Mouse (Mus musculus): Measurements from ENCODE around the gene Scube2. TPM values are rescaled to one million over a fixed set of nuclear protein-coding genes. Genes with fewer than 3 reads are reported as not detected.

The Scube2 gene
- polyA plus RNA-seq, 1 experiment, result not detected

DNA sequence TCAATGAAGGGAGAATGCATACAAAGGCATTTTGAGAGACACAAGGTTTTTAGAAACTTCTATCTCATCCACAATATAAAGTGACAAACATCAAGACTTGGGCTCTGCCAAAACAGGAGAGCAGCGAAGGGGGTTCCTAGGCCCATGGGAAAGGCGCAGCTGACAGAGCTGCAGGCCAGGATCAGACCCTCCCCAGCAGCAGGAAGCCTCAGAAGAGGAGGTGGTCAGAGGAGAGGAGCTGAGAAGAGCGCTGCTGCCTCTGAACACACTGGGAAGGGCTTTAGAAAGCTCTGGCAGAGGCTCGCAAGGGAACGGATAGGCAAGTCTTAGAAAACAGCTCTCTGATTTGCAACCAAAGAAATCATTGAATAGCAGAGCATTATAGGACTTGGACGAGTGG is 24.4 kb downstream of the Scube2 start:
- no peak for TF ChIP-seq CTCF (IDR thresholded peaks at IDR 0.05; ENCODE audit: low read depth, low read length)
- no peak for TF ChIP-seq POLR2A (IDR thresholded peaks at IDR 0.05; ENCODE audit: borderline replicate concordance, low read depth, low read length)
- Histone ChIP-seq H3K4me3 (ENCODE audit: insufficient read depth, low read length) (no peak overlapping the region), H3K27ac (ENCODE audit: insufficient read depth, low read depth, low read length) (no peak overlapping the region), H3K4me1 (ENCODE audit: control insufficient read depth, insufficient read depth, low read length) (peaks cover 5% of the 10 kb centered on the region)

DNA sequence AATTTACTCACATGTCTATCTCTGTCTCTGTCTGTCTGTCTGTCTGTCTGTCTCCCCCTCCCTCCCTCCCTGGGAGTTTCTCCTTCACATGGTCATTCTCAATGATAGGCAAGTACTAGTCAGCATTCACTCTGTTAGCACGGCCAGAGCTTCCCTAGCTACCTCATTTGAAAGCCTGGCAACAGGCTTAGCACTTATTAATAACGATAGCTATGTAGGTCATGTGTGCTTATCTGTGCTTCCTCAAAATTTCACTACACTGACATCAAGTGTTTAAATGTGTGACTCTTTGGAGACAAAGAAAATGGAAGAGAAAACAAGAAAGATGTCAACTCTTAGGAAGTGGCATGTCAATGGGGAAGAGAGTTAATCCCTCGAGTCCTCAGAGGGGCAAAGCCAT is 26.9 kb downstream of the Scube2 start:
- TF ChIP-seq POLR2A (IDR thresholded peaks at IDR 0.05; ENCODE audit: borderline replicate concordance, low read depth, low read length) (no peak), CTCF (IDR thresholded peaks at IDR 0.05; ENCODE audit: low read depth, low read length) (no peak)
- Histone ChIP-seq H3K27ac (ENCODE audit: insufficient read depth, low read depth, low read length) (no peak overlapping the region), H3K4me1 (ENCODE audit: control insufficient read depth, insufficient read depth, low read length) (peaks cover 5% of the 10 kb centered on the region), H3K4me3 (ENCODE audit: insufficient read depth, low read length) (no peak overlapping the region)

DNA sequence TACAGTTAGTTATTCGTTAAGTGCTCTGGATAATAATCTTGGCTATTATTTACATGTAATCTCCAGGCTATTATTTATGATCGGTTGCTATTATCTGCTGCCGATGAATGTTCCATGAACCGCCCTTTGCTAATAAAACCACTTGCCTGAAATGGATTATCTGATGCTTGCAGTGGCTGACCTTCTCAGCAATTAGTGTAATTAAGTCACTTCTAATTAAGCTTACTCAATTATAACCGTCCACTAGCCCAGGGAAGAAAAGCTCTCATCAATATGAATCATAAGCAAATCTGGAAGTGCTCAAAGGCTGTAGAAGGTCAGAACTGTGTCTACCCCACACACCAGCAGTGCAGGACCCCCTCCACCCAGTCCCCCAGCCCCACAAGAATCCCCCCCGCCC is 27.8 kb downstream of the Scube2 start:
- TF ChIP-seq POLR2A (IDR thresholded peaks at IDR 0.05; ENCODE audit: borderline replicate concordance, low read depth, low read length), result no peak
- Histone ChIP-seq H3K27ac (ENCODE audit: insufficient read depth, low read depth, low read length) (no peak overlapping the region), H3K4me1 (ENCODE audit: control insufficient read depth, insufficient read depth, low read length) (peaks cover 5% of the 10 kb centered on the region), H3K4me3 (ENCODE audit: insufficient read depth, low read length) (no peak overlapping the region)

DNA sequence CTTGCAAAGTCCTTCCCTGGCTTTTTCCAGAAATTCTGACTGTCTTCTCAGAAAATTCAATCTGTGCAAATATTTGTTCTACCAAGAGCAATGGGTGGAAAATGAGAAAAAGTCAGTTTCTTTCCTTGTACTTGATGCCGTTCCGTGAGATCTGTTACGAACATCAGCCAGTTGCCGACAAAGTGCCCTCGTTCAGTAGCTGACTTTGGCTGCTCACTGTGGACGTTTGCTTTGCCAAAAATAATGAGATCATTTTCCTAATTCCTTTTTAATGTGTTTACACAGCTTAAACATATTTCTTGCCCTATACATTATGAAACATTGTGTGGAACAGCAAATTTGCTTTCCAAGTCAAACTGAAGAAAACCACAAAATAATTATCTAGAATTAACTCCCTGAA is 30.6 kb downstream of the Scube2 start:
- no peak overlapping the region for H3K4me3 ChIP-seq (ENCODE audit: insufficient read depth, low read length)
- no peak for TF ChIP-seq POLR2A (IDR thresholded peaks at IDR 0.05; ENCODE audit: borderline replicate concordance, low read depth, low read length)
- TF ChIP-seq CTCF (IDR thresholded peaks at IDR 0.05; ENCODE audit: low read depth, low read length), result no peak

DNA sequence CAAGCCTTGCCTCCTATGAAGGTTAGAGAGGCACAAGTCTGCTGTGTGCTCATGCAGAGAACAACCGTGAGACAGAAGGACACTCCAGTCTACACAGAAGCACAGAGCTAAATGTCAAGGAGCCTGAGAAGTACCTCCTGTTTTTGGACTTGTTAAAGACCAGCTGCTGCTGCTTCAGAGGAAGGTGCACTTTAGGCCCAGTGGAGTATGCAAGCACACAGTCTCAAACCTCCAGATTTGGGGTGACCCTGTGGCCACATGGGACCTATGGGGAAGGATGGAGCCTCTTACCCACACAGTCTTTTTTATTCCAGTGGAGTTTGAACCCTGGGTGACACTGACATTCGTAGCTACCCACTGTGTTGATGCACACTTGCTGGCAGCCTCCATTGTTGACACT is 34.1 kb downstream of the Scube2 start:
- Histone ChIP-seq H3K27ac (ENCODE audit: insufficient read depth, low read depth, low read length) (no peak overlapping the region), H3K4me1 (ENCODE audit: control insufficient read depth, insufficient read depth, low read length) (no peaks in the 10 kb centered on the region), H3K4me3 (ENCODE audit: insufficient read depth, low read length) (no peak overlapping the region)
- TF ChIP-seq CTCF (IDR thresholded peaks at IDR 0.05; ENCODE audit: low read depth, low read length), result no peak
- no peak for TF ChIP-seq POLR2A (IDR thresholded peaks at IDR 0.05; ENCODE audit: borderline replicate concordance, low read depth, low read length)

More for the DNA sequence above, 30.6 kb downstream of the Scube2 start:
- Histone ChIP-seq H3K4me1 (ENCODE audit: control insufficient read depth, insufficient read depth, low read length) (peaks cover 5% of the 10 kb centered on the region), H3K27ac (ENCODE audit: insufficient read depth, low read depth, low read length) (no peak overlapping the region)

DNA sequence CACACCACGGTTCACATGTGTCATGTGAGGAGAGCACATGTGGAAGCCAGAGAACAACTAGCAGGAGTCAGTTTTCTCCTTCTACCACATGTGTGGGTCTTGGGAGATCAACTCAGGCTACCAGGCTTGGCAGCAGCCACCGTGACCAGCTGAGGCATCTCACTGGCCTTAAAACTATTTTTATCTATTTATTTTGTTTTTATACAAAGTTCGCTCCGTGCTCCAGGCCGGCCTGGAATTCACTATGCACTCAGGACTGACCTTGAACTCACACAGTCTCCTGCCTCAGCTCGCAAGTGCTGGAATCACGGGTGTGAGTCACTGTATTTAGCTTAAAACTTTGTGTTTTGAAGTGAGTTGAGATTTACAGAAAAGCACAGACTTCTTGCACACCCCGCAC is 38.6 kb downstream of the Scube2 start:
- TF ChIP-seq POLR2A (IDR thresholded peaks at IDR 0.05; ENCODE audit: borderline replicate concordance, low read depth, low read length) (no peak), CTCF (IDR thresholded peaks at IDR 0.05; ENCODE audit: low read depth, low read length) (no peak)
- H3K4me1 ChIP-seq (ENCODE audit: control insufficient read depth, insufficient read depth, low read length), result no peaks in the 10 kb centered on the region
- H3K27ac ChIP-seq (ENCODE audit: insufficient read depth, low read depth, low read length), result no peak overlapping the region
- no peak overlapping the region for H3K4me3 ChIP-seq (ENCODE audit: insufficient read depth, low read length)

DNA sequence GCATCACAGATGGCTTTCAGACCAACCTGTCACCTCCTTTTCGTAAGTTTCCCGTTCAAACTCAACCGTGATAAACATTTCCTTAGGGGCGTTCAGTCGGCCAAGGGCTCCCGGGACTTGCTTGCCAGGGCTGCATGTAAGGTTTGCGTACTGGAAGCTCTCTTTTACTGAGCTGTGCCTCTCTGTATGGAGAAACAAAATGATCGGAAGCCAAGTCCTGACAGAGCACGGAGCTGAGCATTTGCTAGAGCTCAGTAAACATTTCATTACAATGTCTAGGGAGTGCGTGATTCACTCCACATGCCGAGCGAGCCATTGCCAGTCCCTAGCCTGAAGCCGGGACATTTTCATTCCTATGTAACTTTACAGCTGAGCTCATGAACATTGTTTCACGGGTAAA is 40.2 kb downstream of the Scube2 start:
- TF ChIP-seq POLR2A (IDR thresholded peaks at IDR 0.05; ENCODE audit: borderline replicate concordance, low read depth, low read length) (no peak), CTCF (IDR thresholded peaks at IDR 0.05; ENCODE audit: low read depth, low read length) (no peak)
- Histone ChIP-seq H3K4me3 (ENCODE audit: insufficient read depth, low read length) (no peak overlapping the region), H3K4me1 (ENCODE audit: control insufficient read depth, insufficient read depth, low read length) (no peaks in the 10 kb centered on the region), H3K27ac (ENCODE audit: insufficient read depth, low read depth, low read length) (no peak overlapping the region)

DNA sequence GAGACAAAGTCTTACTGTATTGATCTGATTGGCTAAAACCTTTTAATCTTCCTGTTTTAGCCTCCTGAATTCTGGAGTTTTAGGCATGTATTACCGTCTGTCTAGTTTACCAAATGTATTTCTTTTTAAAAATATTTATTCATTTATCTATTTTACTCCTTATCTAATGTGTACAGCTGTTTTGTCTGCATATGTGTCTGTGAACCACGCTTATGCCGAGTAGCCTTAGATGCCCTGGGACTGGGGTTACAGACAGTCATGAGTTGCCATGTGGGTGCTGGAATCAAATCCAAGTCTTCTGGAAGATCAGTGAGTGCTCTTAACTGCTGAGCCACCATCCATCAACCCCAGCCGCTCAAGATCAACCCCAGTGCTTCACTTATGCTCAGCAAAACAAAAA is 46.9 kb downstream of the Scube2 start:
- Histone ChIP-seq H3K4me3 (ENCODE audit: insufficient read depth, low read length) (no peak overlapping the region), H3K4me1 (ENCODE audit: control insufficient read depth, insufficient read depth, low read length) (no peaks in the 10 kb centered on the region), H3K27ac (ENCODE audit: insufficient read depth, low read depth, low read length) (no peak overlapping the region)
- TF ChIP-seq CTCF (IDR thresholded peaks at IDR 0.05; ENCODE audit: low read depth, low read length) (no peak), POLR2A (IDR thresholded peaks at IDR 0.05; ENCODE audit: borderline replicate concordance, low read depth, low read length) (no peak)

DNA sequence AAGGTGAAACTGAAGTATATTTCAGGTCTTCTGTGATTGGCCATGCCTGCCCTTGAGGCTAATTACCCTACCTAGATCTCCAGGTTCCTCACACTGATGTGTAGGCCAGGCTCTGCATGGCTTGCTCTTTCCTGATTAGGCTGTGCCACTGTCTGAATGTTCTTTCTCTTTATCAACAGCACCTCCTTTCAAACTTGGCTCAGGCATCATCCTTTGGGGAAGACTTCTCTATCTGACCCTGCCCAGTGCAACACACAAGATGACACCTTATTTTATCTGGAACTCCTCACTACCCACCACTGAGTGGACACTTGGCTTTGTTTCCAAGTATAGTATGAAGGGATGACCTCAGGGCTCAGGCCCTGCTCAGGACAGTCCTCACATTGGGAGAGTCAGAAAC is 47.5 kb downstream of the Scube2 start:
- TF ChIP-seq CTCF (IDR thresholded peaks at IDR 0.05; ENCODE audit: low read depth, low read length) (no peak), POLR2A (IDR thresholded peaks at IDR 0.05; ENCODE audit: borderline replicate concordance, low read depth, low read length) (no peak)
- Histone ChIP-seq H3K27ac (ENCODE audit: insufficient read depth, low read depth, low read length) (no peak overlapping the region), H3K4me3 (ENCODE audit: insufficient read depth, low read length) (no peak overlapping the region), H3K4me1 (ENCODE audit: control insufficient read depth, insufficient read depth, low read length) (no peaks in the 10 kb centered on the region)

DNA sequence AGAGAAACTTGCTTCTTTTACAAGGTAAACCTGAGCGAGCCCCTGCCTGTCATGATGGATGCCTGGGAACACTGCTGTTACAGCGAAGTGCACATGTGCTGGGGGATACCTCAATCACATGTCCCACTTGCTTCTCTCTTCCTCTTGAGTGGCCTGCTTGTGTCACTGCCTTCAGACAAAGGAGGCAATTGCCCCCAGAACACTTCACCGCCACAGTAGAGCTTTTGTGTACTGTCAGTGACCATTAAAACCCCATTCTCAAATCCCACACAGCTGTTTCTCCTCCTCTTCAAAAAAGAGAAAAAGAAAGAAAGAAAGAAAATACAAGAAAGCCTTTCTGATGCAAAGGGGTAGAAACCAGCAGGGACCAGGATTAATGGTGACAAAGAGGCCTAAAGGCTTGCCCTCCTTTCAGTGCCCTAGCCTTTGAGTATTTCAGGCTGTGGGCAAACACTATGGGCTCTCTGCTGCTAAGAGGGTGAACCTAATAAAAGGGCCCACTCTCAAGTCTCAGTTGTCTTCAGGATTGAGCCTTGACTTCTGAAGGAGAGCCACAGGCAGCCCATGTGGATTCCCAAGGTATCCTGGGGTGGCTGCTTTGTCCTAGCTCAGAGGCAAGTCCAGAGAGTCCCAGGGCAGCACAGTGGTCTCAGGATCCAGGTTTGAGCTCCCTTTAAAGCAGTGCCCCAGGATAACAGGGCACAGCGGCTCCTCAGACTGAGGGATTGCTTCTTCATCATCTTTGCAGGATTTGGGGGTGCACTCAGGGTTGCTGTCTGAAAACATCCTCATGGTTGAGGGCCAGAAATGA is 51.9 kb downstream of the Scube2 start:
- H3K4me3 ChIP-seq (ENCODE audit: insufficient read depth, low read length), result no peak overlapping the region
- H3K4me1 ChIP-seq (ENCODE audit: control insufficient read depth, insufficient read depth, low read length), result no peaks in the 10 kb centered on the region
- H3K27ac ChIP-seq (ENCODE audit: insufficient read depth, low read depth, low read length), result no peak overlapping the region
- TF ChIP-seq POLR2A (IDR thresholded peaks at IDR 0.05; ENCODE audit: borderline replicate concordance, low read depth, low read length) (no peak), CTCF (IDR thresholded peaks at IDR 0.05; ENCODE audit: low read depth, low read length) (no peak)
